Mouse (Mus musculus) G1E (cell line): ENCODE results near the gene Tstd1.

Source experiments
- CTCF ChIP-seq: IDR thresholded peaks from 2 replicates; pipeline ENCODE4 v1.5.1; 2012; ENCODE audit warnings: low read depth, low read length, inconsistent platforms, mixed read lengths
- GATA1 ChIP-seq: IDR thresholded peaks from 2 replicates; pipeline ENCODE4 v1.6.1; 2012; ENCODE audit warnings: borderline replicate concordance, low read length, inconsistent platforms, mixed read lengths
- POLR2AphosphoS5 ChIP-seq: IDR thresholded peaks from 2 replicates; pipeline ENCODE4 v1.6.1; 2012; ENCODE audit warnings: low read depth, low read length, inconsistent platforms; ENCODE audit not compliant: insufficient replicate concordance
- TAL1 ChIP-seq: conservative IDR thresholded peaks from 2 replicates; pipeline ENCODE4 v1.6.1; 2012; ENCODE audit warnings: low read depth, low read length, inconsistent platforms, mixed read lengths

GRCm38 (mm10) chr1:171465749-171466412 is 47.2 kb downstream of the Tstd1 start:
- no peak for TF ChIP-seq TAL1
- TF ChIP-seq CTCF: no peak
- no peak for TF ChIP-seq GATA1
- no peak for TF ChIP-seq POLR2AphosphoS5
